Mouse (Mus musculus): ENCODE results near the gene Hist4h4. TPM values are rescaled to one million over a fixed set of nuclear protein-coding genes. Genes with fewer than 3 reads are reported as not detected.

Hist4h4 gene
- total RNA-seq, 2 experiments from 2014 or later = 4.2 to 4.5 TPM

DNA sequence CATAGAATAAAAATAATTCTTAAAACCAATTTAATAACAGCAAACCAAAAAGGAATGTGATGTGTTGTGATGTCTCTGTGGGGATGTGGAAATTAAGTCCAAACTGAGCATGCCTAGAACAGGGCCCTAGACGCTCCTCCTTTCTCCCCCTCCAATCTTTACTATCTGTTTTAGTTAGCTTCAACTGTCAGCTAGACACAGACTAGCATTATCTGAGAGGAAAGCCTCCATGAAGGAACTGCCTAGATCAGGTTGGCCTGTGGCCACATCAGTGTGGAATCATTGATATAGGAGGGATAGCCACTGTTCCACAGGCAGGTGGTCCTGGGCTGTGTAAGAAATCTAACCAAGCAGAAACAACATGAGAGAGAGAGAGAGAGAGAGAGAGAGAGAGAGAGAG, 9.1 kb downstream of the Hist4h4 start:
- H3K27ac ChIP-seq = no peak overlapping the region
- no peak overlapping the region for H3K4me3 ChIP-seq
- intact Hi-C loops (cut with DNase I) = no loop called here
- no peak for TF ChIP-seq CTCF (IDR thresholded peaks at IDR 0.05)
- no peak for DNase-seq

DNA sequence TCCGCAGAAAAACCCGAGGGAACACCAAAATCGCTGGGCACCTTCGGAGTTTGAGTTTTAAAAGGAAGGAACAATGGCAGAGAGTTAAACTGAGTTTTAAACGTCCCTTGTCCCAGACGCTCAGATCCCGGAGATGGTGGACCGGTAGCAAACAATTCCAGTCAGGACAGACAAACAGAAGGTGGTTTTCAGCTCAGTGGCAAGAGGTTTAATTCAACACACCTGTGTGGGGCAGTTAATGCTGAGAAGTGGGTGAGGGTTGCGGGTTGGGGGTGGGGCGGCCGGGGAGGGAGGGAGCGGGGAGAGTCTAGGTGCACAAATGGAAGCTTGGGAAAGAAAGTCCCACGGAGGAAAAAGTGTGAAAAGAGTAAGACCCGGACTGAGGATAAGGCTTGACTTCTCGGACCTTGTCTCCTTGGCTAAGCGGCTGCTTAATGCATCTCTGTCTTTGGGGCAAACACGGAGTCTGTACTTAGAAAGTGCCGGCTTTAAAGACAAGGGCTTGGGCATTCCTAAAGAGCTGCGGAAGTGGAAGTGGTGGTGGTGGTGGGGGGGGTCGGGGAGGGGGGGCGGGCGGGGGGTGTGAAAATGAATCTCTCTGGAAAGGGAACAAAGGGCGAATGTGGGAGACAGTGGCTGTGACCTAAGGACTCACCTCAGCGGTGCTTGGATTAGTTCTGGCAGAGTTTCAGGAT, 10.2 kb downstream of the Hist4h4 start:
- no peak for DNase-seq
- Histone ChIP-seq H3K4me3 (peak overlapping the region; percentile 54), H3K27ac (no peak overlapping the region)
- intact Hi-C loops (cut with DNase I) = no loop called here
- no peak for TF ChIP-seq CTCF (IDR thresholded peaks at IDR 0.05)

DNA sequence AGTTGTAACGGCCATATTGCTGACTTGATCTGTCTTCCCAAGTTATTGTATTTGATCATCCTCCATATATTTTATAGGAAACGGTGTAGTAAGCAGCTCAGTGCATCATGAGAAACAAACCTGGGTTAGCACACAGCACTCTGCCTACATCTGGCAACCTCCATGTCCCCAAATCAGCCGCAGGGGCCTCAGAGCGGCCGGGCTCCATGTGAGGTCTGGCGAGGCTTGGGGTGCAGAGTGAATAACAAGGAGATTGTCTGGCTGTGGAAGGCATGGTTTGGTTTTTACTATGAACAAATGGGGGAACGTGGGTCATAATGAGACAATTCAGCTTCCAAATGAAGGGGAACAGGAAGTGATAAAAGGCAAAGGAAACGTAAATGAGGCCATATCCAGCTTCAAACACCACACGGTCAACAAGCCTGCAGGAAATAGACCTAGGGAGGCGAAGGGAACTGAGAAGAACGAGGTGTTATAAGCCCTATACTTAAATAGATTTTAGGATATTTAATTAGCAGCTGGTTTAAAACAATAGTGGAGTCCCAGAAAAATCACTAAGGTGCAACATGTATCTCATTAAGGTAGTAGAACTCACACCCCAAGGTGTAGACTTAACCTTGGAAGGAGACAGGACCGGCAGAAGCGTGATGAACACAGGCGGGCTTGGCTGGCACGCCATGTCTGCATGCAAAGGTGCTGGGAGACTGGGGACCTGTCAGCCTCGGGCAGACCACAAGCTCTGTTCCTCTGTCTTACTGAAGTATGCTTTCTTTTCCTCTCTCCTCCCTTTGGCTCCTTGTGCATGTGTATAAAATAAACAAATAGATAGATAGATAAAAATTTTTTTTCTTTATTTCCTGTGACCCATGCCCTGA, 11.1 kb downstream of the Hist4h4 start:
- no peak for DNase-seq
- intact Hi-C loops (cut with DNase I) = no loop called here
- TF ChIP-seq CTCF (IDR thresholded peaks at IDR 0.05) = no peak
- peak overlapping the region; percentile 54 for H3K4me3 ChIP-seq
- H3K27ac ChIP-seq = no peak overlapping the region

DNA sequence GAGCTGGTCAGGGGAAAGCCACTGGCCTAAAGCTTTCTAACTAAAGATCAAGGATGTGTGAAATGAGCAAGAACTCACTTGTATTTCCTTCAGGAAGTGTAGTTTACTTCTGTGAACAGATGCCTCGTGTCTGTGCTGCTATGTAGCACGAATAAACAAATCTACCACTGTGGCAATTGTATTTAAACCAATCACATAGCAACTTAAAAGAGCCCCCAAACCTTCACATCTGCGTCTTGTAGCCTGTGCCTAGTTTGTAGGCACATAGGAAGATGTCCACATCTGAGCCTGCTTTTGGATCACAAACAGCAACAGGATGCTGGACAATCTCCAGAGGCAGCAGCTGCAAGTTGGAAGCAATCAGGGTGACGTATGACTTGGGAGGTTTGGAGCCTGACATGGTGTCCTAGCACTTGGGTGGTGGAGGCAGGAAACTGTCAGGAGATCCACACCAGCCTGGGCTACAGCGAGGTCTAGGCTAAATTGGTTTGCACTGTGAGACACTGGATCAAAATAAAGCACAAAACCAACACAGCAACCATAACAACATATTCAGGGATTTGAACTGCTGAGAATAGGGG, 14.7 kb downstream of the Hist4h4 start:
- no peak for TF ChIP-seq CTCF (IDR thresholded peaks at IDR 0.05)
- H3K4me3 ChIP-seq = no peak overlapping the region
- peak; percentile 58 for DNase-seq
- peak overlapping the region; percentile 48 for H3K27ac ChIP-seq
- intact Hi-C loops (cut with DNase I) = no loop called here

DNA sequence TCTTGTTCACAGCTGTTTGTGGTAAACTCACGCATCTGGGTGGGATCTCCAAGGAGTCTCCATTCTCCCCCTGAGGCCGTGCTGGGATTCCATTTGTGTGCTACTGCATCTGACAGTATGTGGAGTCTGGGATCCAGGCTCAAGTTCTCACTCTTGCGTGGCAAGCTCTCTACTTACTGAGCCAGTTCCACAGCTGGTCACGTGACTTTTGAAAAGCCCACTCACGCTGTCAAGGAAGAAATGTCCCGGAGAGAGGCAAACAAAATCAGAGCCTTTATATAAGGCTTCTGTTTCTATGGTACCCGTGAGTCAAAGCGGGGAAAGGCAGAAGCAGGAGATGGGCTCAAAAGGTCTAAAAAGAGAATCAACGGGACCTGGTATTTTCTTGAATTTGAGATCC, 21.5 kb downstream of the Hist4h4 start:
- no peak for DNase-seq
- no peak for TF ChIP-seq CTCF (IDR thresholded peaks at IDR 0.05)
- Histone ChIP-seq H3K27ac (no peak overlapping the region), H3K4me3 (no peak overlapping the region)
- intact Hi-C loops (cut with DNase I) = no loop called here

DNA sequence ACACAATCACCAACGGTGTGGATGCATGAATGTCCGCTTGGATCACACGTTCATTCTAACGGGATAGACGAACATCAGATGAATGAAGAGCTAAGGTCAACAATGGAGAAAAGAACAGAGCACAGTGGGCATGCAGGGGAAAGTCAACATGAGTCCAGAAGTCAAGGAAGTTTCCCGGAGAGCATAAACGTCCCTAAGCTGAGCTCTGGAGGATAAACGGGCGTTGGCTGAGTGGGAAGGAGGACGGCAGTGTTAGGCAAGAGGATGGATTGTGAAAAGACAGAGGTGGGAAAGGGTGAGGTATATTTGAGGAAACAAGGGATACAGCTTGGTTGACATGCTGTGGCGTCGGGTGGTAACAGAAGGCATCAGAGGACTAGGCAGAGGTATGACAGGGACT, 22.1 kb downstream of the Hist4h4 start:
- DNase-seq = no peak
- no peak for TF ChIP-seq CTCF (IDR thresholded peaks at IDR 0.05)
- intact Hi-C loops (cut with DNase I) = no loop called here
- no peak overlapping the region for H3K27ac ChIP-seq
- H3K4me3 ChIP-seq = no peak overlapping the region

DNA sequence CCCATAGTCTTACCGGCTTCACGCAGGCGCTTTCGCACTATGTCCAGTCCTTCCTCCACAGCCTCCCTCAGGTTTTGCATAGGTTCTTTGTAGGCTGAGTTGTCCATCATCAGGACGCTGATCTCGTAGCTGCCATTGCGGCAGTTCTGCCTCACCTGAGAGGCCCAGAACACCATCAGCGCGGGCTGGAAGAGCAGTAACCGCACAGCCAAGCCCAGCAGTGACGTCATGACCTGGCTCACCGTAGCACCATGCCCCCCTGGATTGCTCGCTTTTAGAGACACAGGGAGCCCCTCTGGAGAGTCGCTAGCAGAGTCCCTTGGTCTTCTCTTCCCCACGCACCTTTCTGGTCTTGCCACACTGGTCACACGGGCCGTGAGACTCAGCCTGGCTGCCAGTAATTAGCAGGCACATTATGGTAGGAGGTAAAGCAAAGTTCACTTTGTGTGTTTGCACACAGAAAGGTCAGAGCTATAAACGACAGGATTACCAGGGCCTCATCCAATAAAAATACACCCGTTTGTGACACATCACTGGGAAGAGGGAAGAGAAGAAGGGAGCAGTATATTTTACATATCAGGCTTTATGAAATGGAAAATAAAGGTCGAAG, 22.7 kb downstream of the Hist4h4 start, which contains the start of gene Gucy2c:
Gene Gucy2c (minus strand): TSS at position 389 of the 610 bp plus-strand sequence.
- no peak within 1 kb of the TSS for H3K4me3 ChIP-seq
- intact Hi-C loops (cut with DNase I) = no loop called here
- no peak within 1 kb of the TSS for H3K27ac ChIP-seq
- TF ChIP-seq CTCF (IDR thresholded peaks at IDR 0.05) = no peak
- DNase-seq = no peak

DNA sequence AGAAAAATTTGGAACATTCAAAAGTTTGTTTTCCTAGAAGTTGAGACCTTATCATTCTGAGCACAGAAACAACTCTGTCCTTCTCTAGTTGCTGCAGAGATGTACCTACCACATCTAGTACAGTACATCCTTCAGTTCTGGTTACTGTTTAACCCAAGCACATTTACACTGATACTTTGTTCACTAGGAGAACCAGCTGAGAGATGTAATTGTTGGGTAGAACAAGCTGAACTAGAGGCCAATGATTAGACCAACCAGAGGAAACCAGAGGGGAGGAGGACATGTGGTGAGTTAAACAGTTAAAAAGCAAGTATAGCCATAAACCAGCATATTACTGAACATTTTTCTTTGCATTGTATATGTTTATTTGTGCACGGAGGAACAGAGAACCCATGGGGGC, 27.8 kb downstream of the Hist4h4 start:
- Histone ChIP-seq H3K4me3 (no peak overlapping the region), H3K27ac (no peak overlapping the region)
- DNase-seq = no peak
- no peak for TF ChIP-seq CTCF (IDR thresholded peaks at IDR 0.05)
- intact Hi-C loops (cut with DNase I) = no loop called here

DNA sequence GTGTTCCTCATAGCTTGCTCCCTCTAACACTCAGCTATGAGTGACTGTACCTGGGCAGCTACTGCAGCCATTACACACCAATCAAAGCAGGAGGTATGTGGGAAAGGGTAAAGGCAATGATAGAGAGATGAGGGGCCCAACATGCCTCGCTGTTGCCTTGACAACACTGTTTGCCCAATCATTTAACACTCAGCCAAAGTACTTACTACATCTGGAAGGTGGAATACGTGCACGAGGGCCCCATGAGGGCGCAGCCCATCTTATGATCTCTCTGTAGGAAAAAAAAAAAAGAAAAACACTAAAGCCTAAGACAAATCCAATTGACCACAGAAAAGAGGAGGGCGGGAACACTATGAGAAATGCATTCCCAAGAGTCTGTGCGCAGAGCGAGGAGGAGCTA, 34.4 kb downstream of the Hist4h4 start:
- no peak overlapping the region for H3K27ac ChIP-seq
- TF ChIP-seq CTCF (IDR thresholded peaks at IDR 0.05) = no peak
- DNase-seq = no peak
- intact Hi-C loops (cut with DNase I) = no loop called here
- no peak overlapping the region for H3K4me3 ChIP-seq

DNA sequence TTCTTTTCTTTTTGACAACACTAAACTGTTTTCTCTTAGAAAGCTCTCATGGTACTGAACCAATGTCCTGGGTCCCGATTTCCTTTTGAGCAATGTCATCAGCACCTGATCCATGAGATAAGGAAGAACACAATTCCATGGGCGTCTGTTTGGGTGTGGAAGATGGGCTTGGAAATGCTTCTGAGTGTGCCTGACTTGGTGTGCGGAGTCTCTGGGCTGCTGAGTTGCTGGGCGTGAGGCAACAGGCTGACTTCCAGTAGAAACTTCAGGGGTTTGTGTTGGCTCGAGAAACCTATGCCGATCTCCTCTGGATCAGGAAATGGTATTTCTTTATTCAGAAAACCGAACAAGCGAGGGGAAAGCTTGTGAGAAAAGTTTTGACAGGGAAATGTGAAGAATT, 35.1 kb downstream of the Hist4h4 start:
- no peak overlapping the region for H3K27ac ChIP-seq
- intact Hi-C loops (cut with DNase I) = no loop called here
- H3K4me3 ChIP-seq = no peak overlapping the region
- no peak for TF ChIP-seq CTCF (IDR thresholded peaks at IDR 0.05)
- DNase-seq = no peak

DNA sequence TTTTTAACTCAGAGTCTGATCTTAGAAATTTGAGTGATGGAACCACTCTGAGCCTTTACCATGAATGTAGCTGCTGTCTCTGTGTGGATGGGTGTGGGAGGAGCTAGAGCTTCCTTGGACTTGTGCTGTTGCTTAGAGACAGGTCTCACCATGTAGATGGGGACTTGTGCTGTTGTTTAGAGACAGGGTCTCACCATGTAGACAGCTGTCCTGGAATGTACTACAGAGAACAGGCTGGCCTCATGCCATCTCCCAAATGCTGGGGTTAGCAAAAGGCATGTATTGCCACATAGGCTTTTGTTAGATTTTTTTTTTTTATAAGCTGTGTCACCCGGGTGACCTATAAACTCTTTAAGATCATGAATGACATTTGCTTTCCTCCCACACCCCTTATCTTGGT, 40.3 kb downstream of the Hist4h4 start:
- no peak for DNase-seq
- H3K4me3 ChIP-seq = no peak overlapping the region
- intact Hi-C loops (cut with DNase I) = no loop called here
- H3K27ac ChIP-seq = no peak overlapping the region
- no peak for TF ChIP-seq CTCF (IDR thresholded peaks at IDR 0.05)

Small RNAs within 50 kb of the gene (microRNA-seq; reads per million reads assigned to microRNA genes)
- gene Gm44364 = not detected

Other genes starting within 250 kb of the Hist4h4 start
- gene Plbd1, start 142.5 kb downstream of the Hist4h4 start, total RNA-seq (2021) = 10 to 100 TPM; 13.0 to 28.1 TPM
- gene Gucy2c, start 22.6 kb downstream of the Hist4h4 start, total RNA-seq (2021) = not detected
- 10 to 100 TPM; 12.4 to 13.8 TPM for gene H2afj, start 3.8 kb upstream of the Hist4h4 start, total RNA-seq (2021)
- under 1 TPM in 1 of 2 experiments, not detected in 1; 0.28 TPM for gene BC049715, start 23.2 kb upstream of the Hist4h4 start, total RNA-seq (2021)
- gene Wbp11, start 23.8 kb upstream of the Hist4h4 start, total RNA-seq (2021) = 10 to 100 TPM; 48.4 to 54.7 TPM
- gene Smco3, start 31.0 kb upstream of the Hist4h4 start, total RNA-seq (2021) = not detected
- under 1 TPM; 0.10 to 0.11 TPM for gene Art4, start 53.3 kb upstream of the Hist4h4 start, total RNA-seq (2021)
- 100 to 1,000 TPM in 1 of 2 experiments, 10 to 100 TPM in 1; 52.8 to 161 TPM for gene Mgp, start 71.4 kb upstream of the Hist4h4 start, total RNA-seq (2021)
- under 1 TPM in 1 of 2 experiments, not detected in 1; 0.20 TPM for gene Erp27, start 117.8 kb upstream of the Hist4h4 start, total RNA-seq (2021)
- gene Pde6h, start 119.4 kb upstream of the Hist4h4 start, total RNA-seq (2021) = not detected
- gene Arhgdib, start 137.5 kb upstream of the Hist4h4 start, total RNA-seq (2021) = 10 to 100 TPM in 1 of 2 experiments, 1 to 10 TPM in 1; 4.9 to 10.2 TPM

Measured in gastrocnemius, adult 2 months (tissue).